Mouse (Mus musculus) CD8-positive naive resting alpha-beta T cell, adult 2 months (primary cell): ENCODE data around the gene Ttll12.

ENCODE experiments used
- DNase-seq, 2 experiments: peaks; one replicate each; pipeline ENCODE4 v3.0.0; 2022; ENCODE audit warnings: low read depth in 2 of 2, low spot score in 2 of 2

Ttll12 gene

DNA sequence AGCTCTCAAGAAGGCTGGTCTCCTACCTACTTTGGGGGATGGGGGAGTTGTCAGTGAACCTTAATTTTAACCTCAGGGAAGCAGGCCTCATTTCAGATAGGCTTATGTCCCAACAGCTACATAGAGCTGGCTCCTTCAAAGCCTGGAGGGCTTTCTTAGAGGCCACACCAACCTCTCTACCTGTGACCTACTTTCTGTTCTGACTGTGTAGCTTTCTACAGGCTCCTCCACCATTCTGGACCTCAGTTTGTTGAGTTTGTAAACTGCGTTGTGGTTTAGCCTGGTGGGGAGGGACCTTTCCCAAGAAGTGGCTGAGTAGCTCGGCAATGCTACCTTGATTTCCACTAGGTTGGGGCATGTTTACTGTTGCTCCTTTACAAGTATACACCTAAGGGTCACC lies 67.2 kb downstream of the Ttll12 start:
- DNase-seq, result no peak

DNA sequence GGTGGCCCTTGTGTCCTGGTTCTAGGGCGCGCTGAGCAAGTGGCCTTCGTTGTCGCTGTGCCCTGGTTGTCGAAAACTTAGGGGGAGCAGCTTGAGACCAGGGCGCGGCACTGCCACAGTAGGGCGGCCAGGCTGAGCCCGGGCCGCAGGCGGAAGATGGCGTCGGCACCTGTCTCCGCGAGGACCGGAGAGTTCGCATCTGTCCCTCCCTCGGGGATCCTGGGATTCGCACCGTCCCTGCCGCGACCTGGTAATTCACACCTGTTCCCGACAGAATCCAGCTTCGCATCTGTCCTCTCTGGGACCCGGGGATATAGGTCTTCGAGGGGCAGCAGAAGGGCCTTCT lies 67.9 kb downstream of the Ttll12 start:
- peak in 1 of 2 experiments; percentile 14 for DNase-seq

DNA sequence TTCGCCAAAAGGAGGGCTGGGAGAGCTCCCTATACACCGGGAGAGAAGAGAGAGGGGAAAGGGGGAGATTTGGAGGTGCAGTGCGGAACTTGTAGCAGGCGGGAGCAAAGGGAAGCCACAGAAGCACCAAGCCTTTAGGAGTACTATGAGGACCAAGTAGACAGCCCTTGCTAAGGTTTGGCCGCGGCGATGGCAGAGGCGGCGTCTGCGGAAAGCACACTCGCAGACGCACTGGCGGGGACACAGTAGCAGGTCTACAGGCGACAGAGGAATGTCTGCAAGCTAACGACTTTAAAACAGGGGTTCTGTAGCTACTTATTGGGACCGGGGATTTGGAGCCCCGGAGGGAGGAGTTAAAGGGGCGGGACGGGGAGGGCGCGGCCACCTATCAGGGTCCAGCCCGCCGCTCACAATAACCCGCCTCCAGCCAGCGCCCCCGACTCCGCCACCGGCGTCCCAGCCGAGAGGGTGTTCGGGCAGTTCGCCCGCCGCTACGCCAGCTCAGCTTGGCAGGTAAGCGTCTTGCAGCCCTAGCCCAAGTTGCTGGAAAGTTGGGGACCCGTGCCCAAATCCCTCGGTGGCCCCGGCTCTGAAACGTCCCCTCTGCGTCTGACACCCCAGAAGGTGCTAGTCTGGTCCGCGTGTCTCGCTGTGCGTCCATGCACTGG lies 68.4 kb downstream of the Ttll12 start, which contains the start of gene Bik:
Gene Bik, plus strand, starts transcription at position 439 of the 668 bp plus-strand sequence.
- DNase-seq, result peak; percentile 28 to 38
